In the genomic region with DNA sequence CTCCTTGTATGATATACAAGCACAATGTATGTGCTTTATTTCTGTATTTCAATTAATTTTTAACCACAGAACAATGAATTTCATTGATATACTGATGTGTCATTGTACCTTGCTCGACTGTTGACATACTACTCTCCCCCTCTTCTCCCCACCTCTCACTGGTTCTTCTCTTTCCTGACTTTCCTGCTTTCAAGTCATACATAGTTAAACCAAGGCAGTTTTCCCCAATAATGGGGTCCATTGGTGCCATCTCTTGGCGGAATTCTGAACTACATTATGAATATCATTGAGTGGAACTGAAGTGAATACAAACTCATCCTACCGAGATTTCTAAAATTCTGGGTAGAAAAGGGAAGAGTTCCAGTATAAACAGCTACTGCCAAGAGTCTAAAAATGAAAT, we compare ENCODE assay signal across 8 mouse cellular contexts. TPM values are rescaled to one million over a fixed set of nuclear protein-coding genes. Genes with fewer than 3 reads are reported as not detected.
A peak's percentile ranks its signal among the peaks of the same experiment; 100 is the strongest.
DNase-seq lines count a peak whose midpoint lies in the region; ATAC-seq lines count a peak whose summit lies in the region.

No protein-coding gene starts in this region.

- no peaks in the 10 kb centered on the region for H3K9me3 ChIP-seq in heart, embryonic 10.5 days
- H3K9me3 ChIP-seq in heart, embryonic 11.5 days (replicated peaks; ENCODE audit: control insufficient read depth, low read length): no peaks in the 10 kb centered on the region

- H3K27me3 ChIP-seq in heart, embryonic 10.5 days (ENCODE audit: insufficient read depth, poor library complexity, severe bottlenecking): no peaks in the 10 kb centered on the region
- H3K27me3 ChIP-seq in heart, embryonic 11.5 days (ENCODE audit: control insufficient read depth, insufficient read depth, low read length): no peaks in the 10 kb centered on the region

- peak; percentile 69 for ATAC-seq in common myeloid progenitor, adult 5-6 weeks (replicated peaks; ENCODE audit: low read depth, poor library complexity, severe bottlenecking)
- ATAC-seq in heart, embryonic 11.5 days (replicated peaks; ENCODE audit: insufficient number of reproducible peaks, low FRiP score, low TSS enrichment): no peak

- H3K4me2 ChIP-seq in heart, embryonic 11.5 days: no peak overlapping the region

- WGBS in heart, embryonic 10.5 days: 30% methylated on average over 3 of the region's 3 CpGs
- WGBS in heart, embryonic 11.5 days (ENCODE audit: insufficient replicate concordance): 19% methylated on average over 3 of the region's 3 CpGs

- no peak overlapping the region for H3K9ac ChIP-seq in heart, embryonic 11.5 days (ENCODE audit: low read depth, low read length)

- peak; percentile 21 for DNase-seq in heart, postnatal 4 days
- no peak for DNase-seq in heart, embryonic 10.5 days (ENCODE audit: low spot score)
- peak; percentile 32 for DNase-seq in thymus, postnatal 14 days
- no peak for DNase-seq in thymus, postnatal 4 days
- DNase-seq in kidney, postnatal 36 days: peak; percentile 13 to 26
- DNase-seq in retina, postnatal 1 day: peak; percentile 59

- H3K4me3 ChIP-seq in heart, embryonic 10.5 days: no peak overlapping the region
- no peak overlapping the region for H3K4me3 ChIP-seq in heart, embryonic 11.5 days (ENCODE audit: low read depth, low read length)

- H3K27ac ChIP-seq in heart, embryonic 10.5 days: no peak overlapping the region
- no peak overlapping the region for H3K27ac ChIP-seq in heart, embryonic 11.5 days (ENCODE audit: low read depth, low read length)

- H3K36me3 ChIP-seq in heart, embryonic 10.5 days: no peaks in the 10 kb centered on the region
- no peaks in the 10 kb centered on the region for H3K36me3 ChIP-seq in heart, embryonic 11.5 days (ENCODE audit: control insufficient read depth, insufficient read depth, low read length)

- no peaks in the 10 kb centered on the region for H3K4me1 ChIP-seq in heart, embryonic 10.5 days
- no peaks in the 10 kb centered on the region for H3K4me1 ChIP-seq in heart, embryonic 11.5 days (ENCODE audit: control insufficient read depth, insufficient read depth, low read length)

RNA-seq across cellular contexts. Expression of gene Arxes2, which starts 30.0 kb away (rescaled TPM):
- 10 to 100 TPM; 13.0 to 17.1 TPM for total RNA-seq in heart, postnatal 4 days (2021)
- 92.5 and 109 TPM in 2 replicates for polyA plus RNA-seq in heart, embryonic 10.5 days (2016; fragmentation: Nextera tagmentation; extraction: Ambion mirVana)
- total RNA-seq in common myeloid progenitor, adult 5-6 weeks (2017): 3.2 TPM in 1 of 2 replicates, not detected in the other
- polyA plus RNA-seq in heart, embryonic 11.5 days (2014; fragmentation: Nextera tagmentation; extraction: Ambion mirVana): 91.8 and 97.4 TPM in 2 replicates

Comparison
In these comparisons a context has a peak if more than half of its experiments do, and no peak if none do; other contexts are left out.
1. DNase-seq: peak in heart, postnatal 4 days (single experiment), thymus, postnatal 14 days (single experiment), kidney, postnatal 36 days (2 of 2) and retina, postnatal 1 day (single experiment); none in heart, embryonic 10.5 days (single experiment) and thymus, postnatal 4 days (single experiment).